Mouse (Mus musculus): Measurements from ENCODE around the gene Snapin.
A peak's percentile ranks its signal among the peaks of the same experiment; 100 is the strongest.

Gene Snapin

DNA sequence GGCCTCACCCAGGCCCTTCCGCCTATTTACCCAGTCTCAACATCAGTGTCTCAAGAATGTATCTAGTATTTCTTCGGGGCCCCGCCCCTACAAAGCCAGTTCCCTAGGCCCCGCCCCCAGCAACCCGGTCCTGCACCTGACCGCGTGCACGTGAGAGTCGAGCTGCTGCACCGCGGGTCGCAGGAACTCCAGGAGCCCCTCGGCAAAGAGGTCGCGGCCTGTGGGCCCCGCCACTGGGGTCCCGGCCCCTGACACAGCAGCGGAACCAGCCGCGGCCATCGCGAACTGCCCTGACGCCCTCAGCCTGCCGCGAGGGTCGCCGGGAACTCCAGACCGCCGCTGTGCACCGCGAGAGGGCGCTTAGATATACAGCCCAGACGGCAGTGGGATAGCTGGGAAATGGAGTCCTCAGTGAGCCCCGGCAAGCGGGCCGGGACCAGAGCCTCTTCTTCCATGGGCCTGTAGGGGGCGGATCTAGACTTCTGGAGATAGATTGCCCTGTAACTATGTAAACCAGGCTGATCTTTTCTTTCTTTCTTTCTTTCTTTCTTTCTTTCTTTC is at the start of gene Snapin:
Snapin (minus strand) TSS at position 338 of the 561 bp plus-strand sequence.
- peak; percentile 95 for DNase-seq (ENCODE audit: low spot score in 2 of 2)

- no peak for DNase-seq (ENCODE audit: low spot score in 2 of 2)
Measured at GRCm38 (mm10) chr3:90537905-90538296, 47.1 kb upstream of the Snapin start.

DNA sequence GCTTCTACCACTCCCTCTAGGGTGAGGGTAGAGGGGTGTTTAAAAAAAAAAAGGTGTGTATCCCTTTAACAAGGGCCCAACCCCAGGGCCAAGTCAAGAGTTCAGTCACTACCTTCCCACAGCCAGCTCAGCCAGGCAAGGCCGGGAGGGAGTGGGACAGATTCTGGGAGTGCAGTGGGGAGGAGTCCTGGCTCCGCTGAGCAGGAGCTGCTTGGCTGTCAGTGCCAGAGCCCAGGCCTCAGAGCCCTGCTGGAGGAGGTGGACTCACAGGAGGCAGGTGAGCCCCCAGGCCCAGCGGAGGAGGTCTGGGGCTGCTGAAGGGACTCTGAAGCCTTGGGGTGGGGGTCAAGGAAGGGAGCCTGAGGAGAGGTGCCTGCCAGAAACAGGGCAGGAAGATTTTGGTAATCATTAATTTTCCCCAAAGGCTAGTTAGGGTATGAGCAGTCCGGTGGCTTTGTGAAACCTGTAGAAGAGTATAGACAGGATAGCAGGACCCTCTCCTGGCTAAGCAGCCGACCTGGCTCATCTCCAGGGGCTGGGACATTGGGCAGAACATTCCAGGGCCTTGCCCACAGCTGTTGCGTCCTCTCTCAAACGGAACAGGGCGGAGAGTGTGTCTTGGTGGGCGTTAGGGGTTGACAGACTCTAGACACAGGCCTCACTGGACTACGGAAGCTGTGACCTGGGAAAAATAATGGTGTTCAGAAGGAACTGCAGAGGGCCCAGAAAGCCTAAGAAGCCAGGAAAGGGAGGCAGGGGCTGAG is 46.5 kb upstream of the Snapin start, which contains the start of gene S100a16:
S100a16 (plus strand) TSS at position 114 of the 764 bp plus-strand sequence.
- no peak for DNase-seq (ENCODE audit: low spot score in 2 of 2)

DNA sequence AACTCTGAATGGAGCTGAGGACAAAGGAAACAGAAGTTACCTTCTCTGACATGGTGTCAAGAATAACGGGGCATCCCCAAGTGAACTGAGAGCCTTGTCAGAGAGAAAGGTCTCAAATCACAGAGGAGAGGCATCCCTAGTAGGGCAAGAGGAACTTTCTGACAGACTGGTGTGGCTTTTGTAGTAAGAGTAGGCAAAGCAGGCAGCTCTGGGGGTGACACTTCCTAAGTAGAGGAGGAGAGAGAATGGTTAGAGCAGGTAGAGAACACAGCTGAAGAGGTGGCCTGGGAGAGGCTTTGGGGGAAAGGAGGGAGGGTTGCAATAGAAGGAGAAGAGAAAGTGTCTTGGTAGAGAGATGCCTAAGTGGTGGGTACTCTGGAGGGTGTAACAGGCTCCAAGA is 44.6 kb upstream of the Snapin start:
- no peak for DNase-seq (ENCODE audit: low spot score in 2 of 2)

DNA sequence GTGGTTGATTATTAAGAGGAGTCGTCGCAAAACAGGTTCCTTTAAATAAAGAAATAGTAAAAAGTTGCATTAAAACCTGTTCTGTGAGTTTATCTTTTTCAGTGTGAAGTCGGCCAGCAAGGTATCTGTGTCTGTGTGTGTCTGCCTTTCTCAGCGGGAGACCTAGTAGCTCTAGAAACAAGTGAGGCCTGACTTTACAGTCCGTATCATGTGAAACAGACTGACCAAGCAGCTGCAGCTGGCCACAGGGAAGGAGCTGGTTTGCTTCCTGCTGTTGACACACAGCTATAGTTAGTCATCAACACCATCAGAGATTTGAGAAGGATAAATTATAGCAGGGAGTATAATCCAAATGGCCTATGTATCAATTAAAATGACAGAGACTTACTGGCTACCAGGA is 40.9 kb upstream of the Snapin start:
- DNase-seq (ENCODE audit: low spot score in 2 of 2) = no peak

- DNase-seq (ENCODE audit: low spot score in 2 of 2) = no peak
Measured at GRCm38 (mm10) chr3:90527291-90527873, 36.5 kb upstream of the Snapin start.

- DNase-seq (ENCODE audit: low spot score in 2 of 2) = peak in 1 of 2 experiments; percentile 32
Measured at GRCm38 (mm10) chr3:90526580-90526979, 35.7 kb upstream of the Snapin start, which contains the start of gene S100a14. Gene S100a14 (plus strand): TSS chr3:90526856.

DNA sequence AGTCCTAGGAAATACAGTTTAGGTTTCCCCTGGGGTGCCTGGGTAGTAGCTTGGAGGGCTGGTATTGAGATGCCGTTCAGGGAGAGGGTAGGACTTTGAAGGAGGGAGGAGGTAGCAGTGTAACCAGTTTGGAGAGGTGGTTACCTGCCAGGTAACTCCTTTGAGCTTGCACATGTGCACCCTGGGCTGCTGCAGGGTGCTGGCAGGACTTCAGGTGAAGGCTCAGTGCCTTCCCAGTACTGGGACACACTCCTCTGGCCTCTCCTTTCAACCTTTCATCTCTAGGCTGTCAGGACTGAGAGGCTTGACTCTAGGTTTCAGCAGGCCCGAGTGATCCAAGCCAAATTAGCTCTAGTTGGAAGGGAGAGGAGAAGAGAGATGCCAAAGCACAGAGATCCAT is 35.2 kb upstream of the Snapin start:
- DNase-seq (ENCODE audit: low spot score in 2 of 2) = no peak

DNA sequence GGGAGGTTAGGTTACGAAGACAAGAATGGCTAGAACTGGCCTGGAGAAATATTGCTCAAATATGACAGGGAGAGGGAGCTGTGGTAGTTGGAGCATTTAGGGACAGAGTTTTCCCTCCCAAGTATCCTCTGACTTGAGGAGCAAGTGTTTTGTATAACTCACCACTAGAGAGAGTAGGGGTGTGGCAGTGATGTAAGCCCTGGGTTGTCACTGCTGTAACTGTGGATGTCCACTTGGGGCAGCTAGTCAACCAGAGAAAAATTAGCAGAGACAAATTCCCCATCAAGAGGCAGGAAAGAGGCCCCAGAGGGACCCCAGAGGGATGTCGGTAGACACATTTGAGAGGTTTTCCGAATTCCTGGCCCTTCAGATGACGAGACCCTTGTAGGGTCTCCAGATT is 34.6 kb upstream of the Snapin start:
- peak in 1 of 2 experiments; percentile 33 for DNase-seq (ENCODE audit: low spot score in 2 of 2)

GRCm38 (mm10) chr3:90517711-90518110 is 26.9 kb upstream of the Snapin start:
- no peak for DNase-seq (ENCODE audit: low spot score in 2 of 2)

DNA sequence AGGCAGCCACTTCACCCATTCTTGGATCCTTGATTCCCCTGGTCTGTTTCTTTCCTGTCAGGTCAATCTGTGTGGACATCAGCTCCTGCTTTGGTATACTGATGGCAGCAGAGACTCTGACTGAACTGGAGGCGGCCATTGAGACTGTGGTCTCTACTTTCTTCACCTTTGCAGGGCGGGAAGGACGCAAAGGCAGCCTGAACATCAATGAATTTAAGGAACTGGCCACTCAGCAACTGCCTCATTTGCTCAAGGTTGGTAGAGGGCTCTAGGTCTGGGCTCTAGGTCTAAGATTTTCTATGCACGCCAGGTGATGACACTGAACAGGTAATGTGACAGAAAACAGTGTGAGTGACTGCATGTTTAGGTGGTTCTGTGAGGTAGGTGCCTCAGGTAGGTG is 25.0 kb upstream of the Snapin start:
- DNase-seq (ENCODE audit: low spot score in 2 of 2) = no peak

DNA sequence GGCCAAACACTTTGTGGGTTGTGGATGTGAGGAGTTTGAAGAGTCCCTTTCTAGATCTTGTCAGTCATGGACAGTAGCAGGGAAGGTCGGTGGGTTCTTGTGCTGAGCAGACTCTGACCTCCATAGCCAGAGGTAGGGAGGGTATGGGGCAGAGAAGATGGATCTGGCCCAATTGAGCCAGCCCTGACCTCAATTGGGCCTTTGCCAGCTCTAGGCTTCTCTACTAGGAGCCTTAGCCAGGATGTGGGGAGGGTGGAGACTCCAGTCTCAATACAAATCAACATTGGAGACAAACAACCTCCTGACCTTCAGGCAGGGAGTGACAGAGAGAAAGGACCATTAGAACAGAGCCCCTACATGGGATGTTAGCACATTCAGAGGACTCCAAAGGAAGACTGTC is 24.4 kb upstream of the Snapin start:
- DNase-seq (ENCODE audit: low spot score in 2 of 2) = no peak

DNA sequence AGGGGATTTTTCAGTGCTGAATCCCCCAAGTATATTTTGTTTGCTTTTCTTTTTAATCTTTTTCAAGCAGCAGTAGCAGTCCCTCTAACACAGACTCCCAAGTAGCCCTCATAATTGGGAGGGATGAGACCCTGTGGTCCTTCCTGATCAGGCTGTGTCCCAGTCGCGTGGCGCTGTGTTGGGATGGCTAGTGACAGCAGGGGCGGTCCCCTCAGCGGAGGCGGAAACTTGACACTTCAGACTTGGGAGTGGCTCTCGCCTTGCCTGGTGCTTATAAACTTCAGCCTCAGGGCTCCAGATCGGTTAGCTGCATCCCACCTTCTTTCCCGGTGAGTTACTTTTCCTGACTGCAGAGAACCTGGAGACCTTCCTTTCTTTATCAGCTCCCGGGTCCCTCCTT is 23.9 kb upstream of the Snapin start:
- DNase-seq (ENCODE audit: low spot score in 2 of 2) = peak; percentile 69 to 70

GRCm38 (mm10) chr3:90513796-90514590 is 23.2 kb upstream of the Snapin start, which contains the start of the genes S100a1 and S100a13:
Gene S100a1 (minus strand): TSS chr3:90514392.
Gene S100a13 (plus strand): TSS chr3:90514435.
- DNase-seq (ENCODE audit: low spot score in 2 of 2) = peak; percentile 32 to 47

DNA sequence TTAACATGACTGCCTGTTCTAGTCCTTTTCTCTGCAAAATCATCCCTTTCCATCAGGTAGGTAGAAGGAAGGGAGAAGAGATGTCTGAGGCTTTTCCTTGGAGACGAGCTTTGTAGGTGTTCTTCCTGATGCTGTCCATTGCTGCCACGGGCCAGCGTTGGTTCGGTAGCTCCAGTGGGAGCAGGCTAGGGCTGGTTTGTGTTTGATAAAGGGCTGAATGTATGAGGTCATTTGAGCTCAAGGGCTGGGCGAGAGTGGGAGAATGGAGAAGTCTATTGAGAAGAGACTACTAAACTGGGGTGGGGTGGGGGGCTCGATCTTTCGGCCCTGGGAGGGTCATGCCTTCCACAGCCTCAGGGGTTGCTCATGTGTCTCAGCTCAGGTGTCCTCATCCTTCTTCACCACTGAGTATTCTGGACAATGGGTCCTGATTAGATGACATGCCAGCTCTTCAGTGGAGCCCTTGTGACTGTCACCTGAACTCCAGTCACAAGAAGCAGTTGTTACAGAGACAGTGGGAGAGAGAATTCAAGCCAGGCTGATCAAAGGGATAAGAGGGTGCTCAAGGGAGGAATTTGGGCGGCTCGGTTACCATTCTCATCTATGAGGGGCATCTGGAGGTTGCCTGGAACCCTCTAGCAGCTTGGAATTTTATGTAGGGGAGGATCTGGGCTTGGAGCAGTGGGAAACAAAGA is 22.3 kb upstream of the Snapin start:
- no peak for DNase-seq (ENCODE audit: low spot score in 2 of 2)

GRCm38 (mm10) chr3:90512276-90512675 is 21.4 kb upstream of the Snapin start:
- DNase-seq (ENCODE audit: low spot score in 2 of 2) = no peak

GRCm38 (mm10) chr3:90509747-90510123 is 18.9 kb upstream of the Snapin start:
- no peak for DNase-seq (ENCODE audit: low spot score in 2 of 2)

- DNase-seq (ENCODE audit: low spot score in 2 of 2) = peak; percentile 99 to 100
Measured at GRCm38 (mm10) chr3:90508950-90509746, 18.3 kb upstream of the Snapin start, which contains the start of gene Chtop. Gene Chtop (minus strand): TSS chr3:90509498.

- no peak for DNase-seq (ENCODE audit: low spot score in 2 of 2)
Measured at GRCm38 (mm10) chr3:90508287-90508949, 17.6 kb upstream of the Snapin start.

DNA sequence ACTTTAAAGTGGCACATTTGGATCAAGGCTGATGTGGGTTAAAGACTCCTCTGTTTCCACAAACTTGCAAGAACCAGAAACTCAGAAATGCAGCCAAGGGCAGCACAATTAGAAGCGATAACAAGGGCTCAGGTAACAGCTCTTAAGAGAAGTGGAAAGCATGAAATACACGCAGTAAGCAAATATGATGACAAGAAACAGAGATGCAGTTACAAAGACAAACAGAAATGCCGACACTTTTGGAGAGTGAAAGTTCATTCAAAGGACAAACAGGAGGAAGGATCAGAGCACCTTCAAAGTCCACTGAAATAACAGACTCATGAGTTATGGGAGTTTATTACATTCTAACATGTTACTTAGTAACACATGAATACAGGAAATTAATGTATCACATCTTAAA is 15.5 kb upstream of the Snapin start:
- no peak for DNase-seq (ENCODE audit: low spot score in 2 of 2)

All from spleen, postnatal 36 days (tissue).